Mouse (Mus musculus): ENCODE results near the gene Rem1.

Rem1 gene

GRCm38 (mm10) chr2:152626774-152627591 is at the start of gene Rem1:
Gene Rem1, plus strand, starts transcription at chr2:152626951.
- no peak for TF ChIP-seq GATA4 (IDR thresholded peaks at IDR 0.05; ENCODE audit: insufficient replicate concordance, low read length)

GRCm38 (mm10) chr2:152580107-152580506 is 46.6 kb upstream of the Rem1 start, which contains the start of gene Defb19:
Gene Defb19, minus strand, starts transcription at chr2:152580312.
- TF ChIP-seq GATA4 (IDR thresholded peaks at IDR 0.05; ENCODE audit: insufficient replicate concordance, low read length), result no peak

- no peak for TF ChIP-seq GATA4 (IDR thresholded peaks at IDR 0.05; ENCODE audit: insufficient replicate concordance, low read length)
These were observed 46.1 kb upstream of the Rem1 start for GRCm38 (mm10) chr2:152580612-152581011.

GRCm38 (mm10) chr2:152586926-152587560 is 39.7 kb upstream of the Rem1 start:
- no peak for TF ChIP-seq GATA4 (IDR thresholded peaks at IDR 0.05; ENCODE audit: insufficient replicate concordance, low read length)

GRCm38 (mm10) chr2:152588450-152588849 is 38.3 kb upstream of the Rem1 start:
- TF ChIP-seq GATA4 (IDR thresholded peaks at IDR 0.05; ENCODE audit: insufficient replicate concordance, low read length), result no peak

GRCm38 (mm10) chr2:152589021-152589420 is 37.7 kb upstream of the Rem1 start:
- TF ChIP-seq GATA4 (IDR thresholded peaks at IDR 0.05; ENCODE audit: insufficient replicate concordance, low read length), result no peak

GRCm38 (mm10) chr2:152599299-152599698 is 27.5 kb upstream of the Rem1 start, which contains the start of gene Defb45:
Gene Defb45, minus strand, starts transcription at chr2:152599399.
- TF ChIP-seq GATA4 (IDR thresholded peaks at IDR 0.05; ENCODE audit: insufficient replicate concordance, low read length), result no peak

GRCm38 (mm10) chr2:152600076-152600475 is 26.7 kb upstream of the Rem1 start:
- TF ChIP-seq GATA4 (IDR thresholded peaks at IDR 0.05; ENCODE audit: insufficient replicate concordance, low read length), result no peak

GRCm38 (mm10) chr2:152601275-152601960 is 25.3 kb upstream of the Rem1 start:
- TF ChIP-seq GATA4 (IDR thresholded peaks at IDR 0.05; ENCODE audit: insufficient replicate concordance, low read length), result no peak

- no peak for TF ChIP-seq GATA4 (IDR thresholded peaks at IDR 0.05; ENCODE audit: insufficient replicate concordance, low read length)
These were observed 22.7 kb upstream of the Rem1 start, which contains the start of gene Defb36 for GRCm38 (mm10) chr2:152604057-152604456. Gene Defb36, plus strand, starts transcription at chr2:152604327.

- no peak for TF ChIP-seq GATA4 (IDR thresholded peaks at IDR 0.05; ENCODE audit: insufficient replicate concordance, low read length)
These were observed 19.0 kb upstream of the Rem1 start for GRCm38 (mm10) chr2:152607746-152608145.

GRCm38 (mm10) chr2:152608719-152609118 is 18.0 kb upstream of the Rem1 start:
- TF ChIP-seq GATA4 (IDR thresholded peaks at IDR 0.05; ENCODE audit: insufficient replicate concordance, low read length), result no peak

- no peak for TF ChIP-seq GATA4 (IDR thresholded peaks at IDR 0.05; ENCODE audit: insufficient replicate concordance, low read length)
These were observed 14.6 kb upstream of the Rem1 start for GRCm38 (mm10) chr2:152612193-152612592.

- no peak for TF ChIP-seq GATA4 (IDR thresholded peaks at IDR 0.05; ENCODE audit: insufficient replicate concordance, low read length)
These were observed 11.2 kb upstream of the Rem1 start for GRCm38 (mm10) chr2:152615563-152615962.

GRCm38 (mm10) chr2:152616470-152616869 is 10.3 kb upstream of the Rem1 start:
- no peak for TF ChIP-seq GATA4 (IDR thresholded peaks at IDR 0.05; ENCODE audit: insufficient replicate concordance, low read length)

- no peak for TF ChIP-seq GATA4 (IDR thresholded peaks at IDR 0.05; ENCODE audit: insufficient replicate concordance, low read length)
These were observed 9.4 kb upstream of the Rem1 start for GRCm38 (mm10) chr2:152617374-152617773.
